ENCODE assay signal across 41 mouse cellular contexts in genomic region chr11:54427138-54427537, GRCm38 (mm10). TPM values are rescaled to one million over a fixed set of nuclear protein-coding genes. Genes with fewer than 3 reads are reported as not detected.
DNase-seq lines count a peak whose midpoint lies in the region; TF ChIP-seq lines count a peak whose summit lies in the region.
"Had no signal": no experiment of that assay in that cellular context is flagged by ENCODE, and none has a peak within 500 bp of the region (broad histone marks: within the 10 kb centered on the region; RNA-seq: fewer than 3 reads in every experiment).

No protein-coding gene starts in this region.

- no peaks in the 10 kb centered on the region for H3K9me3 ChIP-seq in MEL (replicated peaks; ENCODE audit: insufficient read depth, low read length)
- H3K9me3 ChIP-seq: forebrain, embryonic 12.5 days; heart, embryonic 13.5 days; hindbrain, embryonic 10.5 days; hindbrain, embryonic 15.5 days; liver, embryonic 15.5 days; lung, embryonic 15.5 days; midbrain, embryonic 10.5 days; midbrain, embryonic 15.5 days had no signal

- no peaks in the 10 kb centered on the region; the same call in 1 of the 2 replicates for H3K79me2 ChIP-seq in MEL (ENCODE audit: control insufficient read depth, insufficient read depth, low read length, poor library complexity)

- peaks cover 18 to 19% of the 10 kb centered on the region in 2 experiments for H3K4me1 ChIP-seq in MEL (ENCODE audit: control insufficient read depth in 1 of 2, insufficient read depth in 2 of 2, low read length in 2 of 2)
- peaks cover 6% of the 10 kb centered on the region for H3K4me1 ChIP-seq in embryonic fibroblast, embryonic 13.5 days (ENCODE audit: control insufficient read depth, insufficient read depth, low read length)
- H3K4me1 ChIP-seq: forebrain, embryonic 12.5 days; heart, embryonic 13.5 days; hindbrain, embryonic 10.5 days; hindbrain, embryonic 15.5 days; liver, embryonic 15.5 days; lung, embryonic 15.5 days; midbrain, embryonic 15.5 days had no signal

- H3K36me3 ChIP-seq in MEL (ENCODE audit: control insufficient read depth in 1 of 2, insufficient read depth in 2 of 2, low read length in 2 of 2): peaks cover 0 to 30% of the 10 kb centered on the region in 2 experiments; a peak in 2 of 4 replicates
- H3K36me3 ChIP-seq: forebrain, embryonic 12.5 days; heart, embryonic 13.5 days; hindbrain, embryonic 10.5 days; hindbrain, embryonic 15.5 days; liver, embryonic 15.5 days; lung, embryonic 15.5 days; midbrain, embryonic 10.5 days; midbrain, embryonic 15.5 days had no signal

- H3K9ac ChIP-seq in MEL (ENCODE audit: control insufficient read depth, low read depth, low read length, poor library complexity, severe bottlenecking): peak overlapping the region; percentile 62
- H3K9ac ChIP-seq: forebrain, embryonic 12.5 days; forebrain, postnatal 0 days; heart, embryonic 13.5 days; hindbrain, embryonic 15.5 days; liver, embryonic 15.5 days; lung, embryonic 15.5 days; midbrain, embryonic 15.5 days had no signal

- TF ChIP-seq RAD21 in MEL (IDR thresholded peaks at IDR 0.05; ENCODE audit: low read depth, low read length): no peak

- no peak for TF ChIP-seq EP300 in MEL (IDR thresholded peaks at IDR 0.05; ENCODE audit: low read depth in 1 of 2, low read length in 2 of 2)

- no peak for DNase-seq in gastrocnemius, adult 2 months
- DNase-seq in gastrocnemius, postnatal 36 days: no peak
- DNase-seq in MEL (ENCODE audit: low read depth, low spot score): no peak
- no peak for DNase-seq in c-Kit-positive CD71-positive TER-119-positive erythroid progenitor cells, embryonic 14.5 days (ENCODE audit: low spot score)
- no peak for DNase-seq in cerebellum, adult 18-20 months
- DNase-seq in urinary bladder, postnatal 10 days (ENCODE audit: low spot score): no peak
- DNase-seq: adrenal gland, postnatal 25 days; cerebellum, adult 8-10 months; cerebellum, postnatal 25 days; forebrain, postnatal 0 days; gastrocnemius, postnatal 14 days; heart, adult 2 months; heart, postnatal 14 days; kidney, adult 11 months; kidney, postnatal 36 days; right cerebral cortex, postnatal 25 days; spleen, adult 18-20 months; thymus, postnatal 25 days had no signal

- TF ChIP-seq POLR2A in MEL (IDR thresholded peaks at IDR 0.05; ENCODE audit: control insufficient read depth in 1 of 2, insufficient read depth in 1 of 2, low read depth in 1 of 2, low read length in 2 of 2, poor library complexity in 1 of 2): no peak
- TF ChIP-seq POLR2A in embryonic fibroblast, embryonic 13.5 days (IDR thresholded peaks at IDR 0.05; ENCODE audit: low read depth, low read length): no peak

- intact Hi-C loops in gastrocnemius, adult 2 months (cut with DNase I): no loop called here
- intact Hi-C loops in gastrocnemius, postnatal 36 days (cut with DNase I): no loop called here

- H3K27me3 ChIP-seq in MEL (ENCODE audit: control insufficient read depth in 1 of 2, insufficient read depth in 2 of 2, low read length in 2 of 2): no peaks in the 10 kb centered on the region
- H3K27me3 ChIP-seq: forebrain, embryonic 12.5 days; heart, embryonic 13.5 days; hindbrain, embryonic 15.5 days; liver, embryonic 15.5 days; lung, embryonic 15.5 days; midbrain, embryonic 15.5 days had no signal

- H3K4me3 ChIP-seq in gastrocnemius, adult 2 months: no peak overlapping the region
- peak overlapping the region; percentile 61 to 62 for H3K4me3 ChIP-seq in MEL (ENCODE audit: control insufficient read depth in 1 of 2, insufficient read depth in 1 of 2, low read depth in 2 of 2, low read length in 2 of 2)
- H3K4me3 ChIP-seq in embryonic fibroblast, embryonic 13.5 days (ENCODE audit: insufficient read depth, low read length): no peak overlapping the region
- H3K4me3 ChIP-seq: forebrain, embryonic 12.5 days; heart, adult 2 months; heart, embryonic 13.5 days; hindbrain, embryonic 10.5 days; hindbrain, embryonic 15.5 days; layer of hippocampus, adult 2 months; left cerebral cortex, adult 2 months; liver, embryonic 15.5 days; lung, embryonic 15.5 days; midbrain, embryonic 10.5 days; midbrain, embryonic 15.5 days had no signal

- H3K27ac ChIP-seq in gastrocnemius, adult 2 months: peak overlapping the region; percentile 80
- peak overlapping the region; percentile 89 for H3K27ac ChIP-seq in MEL (ENCODE audit: control insufficient read depth, low read depth, low read length)
- H3K27ac ChIP-seq in embryonic fibroblast, embryonic 13.5 days (ENCODE audit: insufficient read depth, low read length): peak overlapping the region; percentile 34; the same call in 1 of the 2 replicates
- H3K27ac ChIP-seq: forebrain, embryonic 12.5 days; heart, adult 2 months; heart, embryonic 13.5 days; hindbrain, embryonic 10.5 days; hindbrain, embryonic 15.5 days; layer of hippocampus, adult 2 months; left cerebral cortex, adult 2 months; liver, embryonic 15.5 days; lung, embryonic 15.5 days; midbrain, embryonic 10.5 days; midbrain, embryonic 15.5 days had no signal

- no peak for TF ChIP-seq CTCF in gastrocnemius, adult 2 months (IDR thresholded peaks at IDR 0.05)
- TF ChIP-seq CTCF in MEL (IDR thresholded peaks at IDR 0.05 in 2 of 3, conservative IDR thresholded peaks at IDR 0.05 in 1 of 3; ENCODE audit: control insufficient read depth in 1 of 3, insufficient read depth in 1 of 3, low read depth in 2 of 3, low read length in 3 of 3, poor library complexity in 1 of 3, severe bottlenecking in 1 of 3): no peak
- no peak for TF ChIP-seq CTCF in embryonic fibroblast, embryonic 13.5 days (IDR thresholded peaks at IDR 0.05; ENCODE audit: borderline replicate concordance, insufficient read depth, low read length)

TF ChIP-seq in MEL, 35 proteins besides CTCF, POLR2A, EP300 and RAD21:
- TF ChIP-seq TCF12 (IDR thresholded peaks at IDR 0.05; ENCODE audit: low read depth, low read length): no peak
- no peak for TF ChIP-seq E2F4 (IDR thresholded peaks at IDR 0.05; ENCODE audit: borderline replicate concordance, low read depth, low read length)

RNA-seq across cellular contexts. Expression of gene Fnip1, which starts 10.9 kb away (rescaled TPM):
- 10 to 100 TPM; 28.7 to 35.9 TPM for total RNA-seq in gastrocnemius, adult 2 months (2021)
- 10 to 100 TPM; 29.7 to 41.0 TPM for total RNA-seq in gastrocnemius, postnatal 36 days (2021)
- total RNA-seq in MEL (2012; rRNA removed): 13.6 and 16.4 TPM in 2 replicates
- polyA plus RNA-seq in MEL (2012; ENCODE audit: insufficient read depth in 1 of 2, insufficient read length in 2 of 2, low read depth in 1 of 2, low replicate concordance in 2 of 2, missing spikeins in 1 of 2): 10 to 100 TPM in 1 of 2 experiments, not detected in 1; 11.9 TPM
- polyA plus RNA-seq in embryonic fibroblast, embryonic 13.5 days (2011; ENCODE audit: insufficient read length, low read depth, missing spikeins): 30.0 and 38.5 TPM in 2 replicates

RNA-seq across cellular contexts. Expression of gene Meikin, which starts 56.7 kb away (rescaled TPM):
- total RNA-seq in gastrocnemius, adult 2 months (2021): not detected
- not detected for total RNA-seq in gastrocnemius, postnatal 36 days (2021)
- not detected in 2 replicates for total RNA-seq in MEL (2012; rRNA removed)
- polyA plus RNA-seq in MEL (2012; ENCODE audit: insufficient read depth in 1 of 2, insufficient read length in 2 of 2, low read depth in 1 of 2, low replicate concordance in 2 of 2, missing spikeins in 1 of 2): not detected
- not detected in 2 replicates for polyA plus RNA-seq in embryonic fibroblast, embryonic 13.5 days (2011; ENCODE audit: insufficient read length, low read depth, missing spikeins)
- total RNA-seq: adrenal gland, adult 18-20 months; adrenal gland, postnatal 25 days; forebrain, postnatal 0 days; gastrocnemius, postnatal 14 days; heart, adult 2 months; heart, postnatal 14 days; layer of hippocampus, adult 2 months; layer of hippocampus, postnatal 14 days; left cerebral cortex, adult 2 months; left cerebral cortex, postnatal 25 days; liver, adult 2 months; megakaryocyte progenitor cell, adult 5-6 weeks; neutrophil, adult 5-6 weeks had no signal
- polyA plus RNA-seq: brain, embryonic 14.5 days; embryonic facial prominence, embryonic 11.5 days; forebrain, embryonic 12.5 days; forebrain, postnatal 0 days; heart, adult 2 months; heart, embryonic 13.5 days; hindbrain, embryonic 10.5 days; hindbrain, embryonic 15.5 days; inflammation-experienced regulatory T-cells, adult 6 months; kidney, embryonic 14.5 days; liver, adult 2 months; liver, embryonic 15.5 days; lung, embryonic 15.5 days; midbrain, embryonic 10.5 days; midbrain, embryonic 15.5 days; neural tube, embryonic 11.5 days; stomach, embryonic 16.5 days had no signal

Comparison
In these comparisons a context has a peak if more than half of its experiments do, and no peak if none do; other contexts are left out.
1. H3K27ac ChIP-seq: peak in every context shown above with its lines; median percentile 89 in MEL; 80 in gastrocnemius, adult 2 months; 34 in embryonic fibroblast, embryonic 13.5 days.
2. H3K4me3 ChIP-seq: peak in MEL (2 of 2); none in gastrocnemius, adult 2 months (single experiment) and embryonic fibroblast, embryonic 13.5 days (single experiment).